Mouse (Mus musculus): ENCODE results near the gene Dpm2.

GRCm38 (mm10) chr2:32582830-32583799 lies 12.5 kb downstream of the Dpm2 start:
- no peak for TF ChIP-seq POLR2A (IDR thresholded peaks at IDR 0.05; ENCODE audit: borderline replicate concordance, insufficient read depth, low read length)
- peak; percentile 98 for TF ChIP-seq CTCF (IDR thresholded peaks at IDR 0.05; ENCODE audit: borderline replicate concordance, insufficient read depth, low read depth, low read length)

Data from cerebellum, adult 2 months (tissue).